Mouse (Mus musculus) frontal cortex, postnatal 10 days (tissue): ENCODE data around the gene Mrpl45.
A peak's percentile ranks its signal among the peaks of the same experiment; 100 is the strongest.
"Not testable (repeated sequence)": the region's sequence is repeated elsewhere in the genome, so short reads cannot be mapped to it uniquely, and the experiment has no call there.

Source experiments
- DNase-seq, 2 experiments: peaks; one replicate each; pipeline ENCODE4 v3.0.0; 2022; ENCODE audit warnings: low spot score in 2 of 2, mixed read lengths in 1 of 2

Gene Mrpl45

DNA sequence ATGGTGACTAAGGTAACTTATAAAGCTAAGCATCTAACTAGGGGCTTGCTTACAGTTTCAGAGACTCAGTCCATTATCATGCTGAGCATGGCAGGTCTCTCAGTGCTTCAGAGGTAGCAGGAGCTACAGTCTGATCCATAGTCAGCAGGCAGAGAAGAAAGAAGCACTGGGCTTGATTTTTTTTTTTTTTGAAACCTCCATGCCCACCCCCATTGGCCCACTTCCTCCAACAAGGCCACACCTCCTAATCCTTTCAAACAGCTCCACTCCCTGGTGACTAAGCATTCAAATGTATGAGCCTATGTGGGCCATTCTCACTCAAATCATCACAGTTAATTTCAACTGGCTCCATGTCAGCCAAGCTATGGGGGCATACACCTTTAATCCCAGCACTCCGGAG lies 22.8 kb upstream of the Mrpl45 start:
- no peak for DNase-seq

- DNase-seq, result no peak
Measured at GRCm38 (mm10) chr11:97296542-97296941, 19.0 kb upstream of the Mrpl45 start.

DNA sequence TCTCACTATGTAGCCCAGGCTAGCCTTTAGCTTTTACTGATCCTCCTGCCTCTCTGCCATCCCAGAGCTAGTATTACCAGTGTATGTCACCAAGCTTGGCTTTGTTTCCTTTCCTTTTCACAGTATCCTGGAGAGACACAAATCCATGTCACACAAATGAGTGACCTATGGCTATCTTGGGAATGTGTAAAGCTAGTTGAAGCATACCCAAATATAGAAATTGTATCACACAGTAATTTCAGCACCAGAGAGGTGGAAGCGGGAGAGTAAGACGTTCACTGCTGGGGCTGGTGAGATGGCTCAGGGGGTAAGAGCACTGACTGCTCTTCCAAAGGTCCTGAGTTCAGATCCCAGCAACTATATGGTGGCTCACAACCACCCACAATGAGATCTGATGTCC lies 15.6 kb upstream of the Mrpl45 start:
- DNase-seq, result no peak

DNA sequence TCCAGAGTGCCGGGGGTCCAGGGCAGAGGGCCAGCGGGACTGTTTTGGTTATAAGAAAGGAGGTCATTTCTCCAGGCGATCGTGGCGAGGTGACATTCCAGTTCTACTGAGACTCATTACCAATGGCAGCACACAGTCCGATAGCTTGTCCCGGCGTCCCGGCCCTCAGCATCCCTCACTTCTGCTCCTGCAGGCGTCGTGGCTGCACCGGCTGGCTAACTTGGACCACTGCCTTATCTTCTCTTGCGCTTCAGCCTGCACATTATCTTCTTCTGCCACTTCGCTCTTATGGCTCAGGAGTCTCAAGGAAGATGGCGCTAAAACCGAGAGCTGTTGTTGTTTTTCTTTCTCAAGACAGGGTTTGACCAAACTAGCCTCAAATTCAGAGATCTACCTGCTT lies 14.1 kb upstream of the Mrpl45 start:
- DNase-seq, result no peak

DNA sequence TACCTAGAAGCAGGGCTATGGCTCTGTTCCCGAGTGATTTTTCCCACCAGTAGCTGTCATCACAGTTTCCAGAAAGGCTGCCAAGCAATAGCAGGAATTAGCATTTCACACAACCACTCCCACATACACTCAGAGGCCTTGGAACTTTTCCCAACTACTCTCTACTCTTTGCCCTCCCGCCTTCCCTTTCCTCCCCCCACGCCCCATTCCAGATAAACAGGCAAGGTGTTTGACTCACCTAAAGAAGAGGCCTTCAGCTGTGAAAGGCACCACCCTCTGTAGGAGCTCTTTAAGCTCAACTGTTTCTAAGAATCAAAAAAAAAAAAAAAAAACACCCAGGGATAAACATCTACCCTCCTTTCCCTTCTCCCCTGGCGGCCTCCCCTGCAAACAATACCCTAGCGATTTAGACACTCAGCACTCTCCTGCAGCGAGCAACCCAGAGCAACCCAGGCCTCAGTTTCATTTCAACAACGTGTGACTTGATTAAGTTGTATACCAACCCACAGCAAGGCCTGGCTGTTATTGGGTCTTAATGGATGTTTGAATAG lies 13.2 kb upstream of the Mrpl45 start:
- no peak for DNase-seq

GRCm38 (mm10) chr11:97304631-97305030 lies 10.9 kb upstream of the Mrpl45 start:
- no peak for DNase-seq

- DNase-seq, result no peak
Measured at GRCm38 (mm10) chr11:97307294-97308069, 8.0 kb upstream of the Mrpl45 start.

DNA sequence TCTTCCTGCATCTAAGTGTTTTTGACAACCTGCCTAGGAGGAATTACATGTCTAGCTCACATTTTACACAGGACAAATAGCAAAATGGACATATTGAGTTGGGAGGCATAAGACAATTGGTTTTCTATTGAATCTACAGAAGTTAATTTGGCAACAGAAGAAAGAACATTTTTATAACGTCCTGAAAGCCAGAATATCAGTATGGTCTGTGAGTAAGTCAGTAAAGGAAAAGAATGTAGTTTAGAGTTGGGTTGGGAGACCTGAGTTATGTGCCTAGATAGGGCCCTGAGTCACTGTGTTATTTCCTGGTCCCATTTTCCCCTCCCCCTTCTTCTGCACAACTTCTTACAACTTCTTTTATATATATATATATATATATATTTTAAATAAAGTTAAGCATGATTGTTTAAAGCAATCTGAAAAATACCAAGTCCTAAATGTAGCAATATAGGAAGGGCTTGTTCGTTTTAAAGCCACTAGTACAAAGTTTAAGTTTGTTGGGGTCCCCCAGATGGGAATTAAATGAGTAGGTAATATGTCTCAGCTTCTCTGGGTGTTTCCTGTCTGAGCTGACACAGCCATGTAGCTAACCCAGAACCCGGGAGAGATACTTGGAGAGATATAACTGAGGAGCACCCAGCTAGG lies 6.6 kb upstream of the Mrpl45 start:
- no peak for DNase-seq

DNA sequence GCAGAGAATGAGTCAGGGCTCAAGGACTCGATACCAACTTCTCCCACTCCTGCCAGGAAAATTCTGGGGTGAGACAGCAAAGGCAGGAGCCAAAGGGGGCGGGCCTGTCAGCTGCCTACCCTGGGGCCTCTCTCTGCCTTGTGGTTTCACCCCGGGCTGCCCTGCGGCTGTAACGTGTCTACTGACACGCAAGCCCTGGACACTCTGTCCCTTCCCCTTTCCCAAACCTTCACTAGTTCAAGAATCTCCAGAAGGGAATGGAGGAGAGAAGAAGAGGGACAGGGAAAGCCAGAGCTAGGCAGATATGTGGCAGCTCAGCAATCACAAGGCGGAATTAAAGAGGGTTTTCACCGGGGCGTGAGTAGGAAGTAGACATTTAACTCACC lies 6.1 kb upstream of the Mrpl45 start:
- DNase-seq, result no peak

DNA sequence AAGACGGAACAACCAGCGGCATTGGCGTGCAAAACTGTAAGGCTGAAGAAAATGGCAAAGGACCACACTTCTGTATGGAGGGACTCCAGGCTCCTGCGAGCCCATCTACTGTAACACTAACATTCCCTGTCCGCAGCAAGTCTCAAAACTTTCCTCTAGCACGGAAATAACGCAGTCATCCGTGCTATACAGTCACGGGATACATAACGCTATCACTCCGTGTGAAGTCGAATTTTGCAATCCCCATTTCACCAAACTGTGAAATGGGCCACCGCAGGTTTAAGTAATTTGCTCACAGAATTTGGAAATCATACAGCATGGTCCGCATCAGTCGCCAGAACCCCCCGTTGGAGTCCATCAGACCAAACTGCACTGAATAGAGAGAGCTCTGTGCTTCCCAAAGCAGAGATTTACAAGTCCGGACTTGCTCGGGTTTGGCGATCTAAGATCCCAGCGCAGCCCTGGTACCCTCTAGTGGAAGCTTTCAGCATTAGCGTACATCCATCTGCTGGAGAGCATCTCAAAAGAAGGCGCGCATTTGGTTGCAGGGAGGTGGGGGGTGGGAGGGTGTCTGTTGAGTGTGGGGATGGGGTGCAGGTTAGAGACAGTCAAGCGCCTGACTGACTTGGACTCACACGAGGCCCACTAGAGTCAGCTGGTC lies 5.5 kb upstream of the Mrpl45 start:
- DNase-seq, result peak; percentile 50 to 75

- DNase-seq, result no peak
Measured at GRCm38 (mm10) chr11:97310895-97311631, 4.5 kb upstream of the Mrpl45 start.

DNA sequence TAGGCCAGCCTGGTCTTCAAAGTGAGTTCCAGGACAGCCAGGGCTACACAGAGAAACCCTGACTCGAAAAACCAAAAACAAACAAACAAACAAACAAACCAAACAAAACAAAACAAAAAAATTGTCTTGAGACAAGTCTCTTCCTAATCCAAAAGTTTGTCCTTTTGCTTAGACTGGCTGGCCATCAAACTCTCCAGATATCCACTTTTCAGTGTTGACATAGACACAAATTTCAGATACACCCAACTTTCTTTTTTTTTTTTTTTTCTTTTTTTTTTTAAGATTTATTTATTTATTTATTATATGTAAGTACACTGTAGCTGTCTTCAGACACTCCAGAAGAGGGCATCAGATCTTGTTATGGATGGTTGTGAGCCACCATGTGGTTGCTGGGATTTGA lies 2.6 kb upstream of the Mrpl45 start:
- DNase-seq, result not testable (repeated sequence)

GRCm38 (mm10) chr11:97314110-97314509 lies 1.4 kb upstream of the Mrpl45 start:
- DNase-seq, result no peak

DNA sequence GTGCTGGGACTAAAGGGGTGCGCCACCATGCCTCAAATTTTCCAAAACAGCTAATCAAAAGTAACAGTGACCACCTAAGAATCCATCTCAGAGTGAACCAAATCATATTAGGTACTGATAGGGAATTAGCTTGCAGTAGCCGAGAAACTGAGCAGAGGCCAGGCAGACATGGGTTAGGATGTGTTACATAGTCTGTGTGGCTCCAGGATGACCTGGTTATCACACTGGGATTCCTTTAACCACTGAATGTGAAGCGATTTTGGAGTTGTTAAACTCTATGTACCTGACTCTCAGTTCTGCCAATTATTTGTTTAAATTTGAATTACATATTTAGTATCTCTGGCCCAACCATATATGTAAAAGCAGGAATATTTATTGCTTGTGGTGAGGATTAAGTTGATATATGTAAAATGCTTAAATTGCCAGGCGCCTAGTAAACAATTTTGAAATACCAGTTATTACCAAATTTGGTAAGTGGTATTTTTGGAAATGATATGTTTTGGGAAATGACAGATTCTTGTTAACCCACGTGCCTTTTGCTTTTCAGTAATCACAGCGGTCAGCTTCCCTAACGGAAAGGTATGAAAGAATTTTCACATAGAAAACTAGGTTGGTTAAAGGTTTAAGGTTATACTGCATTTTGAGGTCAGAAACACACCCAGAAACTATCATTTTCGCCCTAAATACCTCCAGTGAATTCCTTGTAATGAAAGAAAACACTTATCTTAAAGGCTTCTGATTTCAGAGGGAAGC lies 589 bp upstream of the Mrpl45 start:
- no peak for DNase-seq

DNA sequence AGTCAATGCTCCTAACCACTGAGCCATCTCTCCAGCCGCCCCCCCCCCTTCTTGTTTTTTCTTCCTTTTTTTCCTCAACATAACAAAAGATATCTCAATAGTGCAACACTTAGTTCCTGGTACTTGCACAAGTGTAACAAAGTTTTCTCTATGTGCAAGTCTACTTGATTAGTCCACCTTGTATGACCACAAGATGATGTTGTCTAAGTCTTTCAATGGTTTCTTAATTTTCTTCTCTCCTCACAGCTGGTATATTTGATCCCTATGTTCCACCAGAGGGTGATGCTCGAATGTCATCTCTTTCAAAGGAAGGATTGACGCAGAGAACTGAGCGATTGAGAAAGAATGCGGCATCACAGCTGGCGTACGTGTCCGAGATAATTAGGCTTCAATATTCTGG lies 5.7 kb downstream of the Mrpl45 start:
- no peak for DNase-seq

- not testable (repeated sequence) for DNase-seq
Measured at GRCm38 (mm10) chr11:97321894-97322600, 6.5 kb downstream of the Mrpl45 start.

GRCm38 (mm10) chr11:97325224-97325623 lies 9.7 kb downstream of the Mrpl45 start:
- no peak for DNase-seq

GRCm38 (mm10) chr11:97328148-97328547 lies 12.6 kb downstream of the Mrpl45 start:
- peak in 1 of 2 experiments; percentile 62 for DNase-seq

DNA sequence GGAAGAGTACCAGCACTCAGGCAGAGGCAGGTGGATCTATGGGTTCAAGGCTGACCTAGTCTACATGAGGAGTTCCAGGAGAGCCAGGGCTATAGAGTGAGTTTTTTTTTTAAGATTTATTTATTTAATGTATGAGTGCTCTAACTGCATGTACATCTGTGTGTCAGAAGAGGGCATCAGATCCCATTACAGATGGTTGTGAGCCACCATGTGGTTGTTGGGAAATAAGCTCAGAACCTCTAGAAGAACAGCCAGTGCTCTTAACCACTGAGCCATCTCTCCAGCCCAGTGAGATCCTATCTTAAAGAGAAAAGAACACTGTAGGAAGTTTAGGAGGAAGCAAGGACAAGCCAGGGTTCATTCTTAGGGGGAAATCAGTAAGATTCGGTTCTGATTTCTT lies 14.8 kb downstream of the Mrpl45 start:
- DNase-seq, result no peak
